Mouse (Mus musculus) adrenal gland, postnatal 10 days (tissue): Measurements from ENCODE around the gene Pnpla8. TPM values are rescaled to one million over a fixed set of nuclear protein-coding genes. Genes with fewer than 3 reads are reported as not detected.

Experiments used
- DNase-seq: peaks from one replicate; pipeline ENCODE4 v3.0.0; 2021; ENCODE audit warnings: mixed read lengths
- microRNA-seq: library from miRNA; unstranded; fragments of <30 nt; microRNA quantifications from one replicate; pipeline ENCODE4 v1.2.0, GENCODE M21; 2021
- total RNA-seq, 2 experiments: library from RNA; stranded (reverse); gene quantifications; 2 replicates each; pipeline ENCODE4 v1.2.3; 2021

The Pnpla8 gene
- total RNA-seq, 2 experiments from 2014 or later: 131 to 144 TPM

DNA sequence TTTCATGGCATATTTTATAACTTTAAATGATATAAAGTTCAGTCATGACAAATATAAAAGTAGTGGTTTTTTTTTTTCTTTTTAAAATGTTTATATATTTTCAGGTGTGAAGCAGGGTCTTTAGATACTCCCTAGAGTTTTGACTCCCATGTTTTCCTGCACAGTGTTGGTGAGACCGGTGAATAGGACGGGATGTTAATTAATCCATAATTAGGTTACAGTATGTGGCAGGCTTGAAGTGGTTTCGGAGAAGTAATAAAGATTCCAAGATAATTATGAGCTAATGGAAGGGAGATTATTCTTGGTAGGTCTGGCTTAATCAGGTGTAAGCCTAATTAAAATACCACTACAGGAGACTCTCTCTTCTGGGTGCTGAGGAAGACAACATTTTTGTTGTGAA, 125.0 kb downstream of the Pnpla8 start:
- DNase-seq: no peak

DNA sequence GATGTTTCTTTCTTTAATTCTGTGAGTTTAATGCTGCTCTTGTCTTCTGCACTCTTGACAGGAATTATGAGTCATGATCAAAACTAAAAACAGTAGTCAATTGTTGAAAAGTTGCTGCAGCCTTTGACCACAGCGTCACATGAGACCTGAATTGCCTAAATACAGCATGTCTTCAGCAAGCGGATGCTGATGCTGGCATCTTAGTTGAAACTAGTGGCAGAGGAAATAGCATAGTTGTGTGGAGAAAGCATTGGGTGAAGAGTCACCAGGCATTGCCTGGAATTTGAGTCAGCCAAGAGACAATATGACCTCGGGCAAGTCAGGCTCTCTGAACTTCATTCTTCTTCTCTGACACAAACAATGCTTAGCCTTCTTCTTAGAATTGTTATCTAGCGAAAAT, 133.9 kb downstream of the Pnpla8 start:
- DNase-seq: no peak

- DNase-seq: no peak
These were observed 136.3 kb downstream of the Pnpla8 start for GRCm38 (mm10) chr12:44357460-44357859.

- no peak for DNase-seq
These were observed 136.7 kb downstream of the Pnpla8 start for GRCm38 (mm10) chr12:44357881-44358280.

DNA sequence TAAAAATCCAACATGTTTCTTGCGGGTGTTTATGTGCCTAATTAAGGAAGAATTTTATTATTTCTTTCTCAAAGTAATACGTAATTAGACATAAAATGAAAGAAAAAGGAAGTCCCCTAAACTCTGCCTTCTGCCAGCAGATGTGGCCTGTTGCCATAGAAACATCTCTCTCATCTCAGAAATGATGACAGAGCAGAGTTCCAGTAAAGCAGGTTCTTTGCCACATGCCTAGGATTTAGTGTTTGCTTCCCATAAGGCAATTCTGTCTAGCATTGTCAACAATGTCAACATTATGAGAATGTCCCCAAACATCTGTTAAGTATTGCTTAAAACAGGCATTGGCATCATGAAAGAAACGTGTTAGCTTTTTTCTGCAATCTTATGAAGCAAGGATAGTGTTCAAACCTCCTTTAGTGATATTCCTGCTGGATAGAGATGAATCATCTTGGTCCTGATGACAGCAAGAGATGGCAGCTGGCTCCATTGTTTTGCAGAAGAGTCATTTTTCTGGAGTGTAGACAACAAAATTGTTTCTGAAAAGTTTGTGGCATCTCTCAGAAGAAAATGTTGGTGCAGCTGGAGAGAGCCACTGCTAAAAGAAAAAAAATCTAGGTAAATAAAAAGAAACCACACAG, 150.0 kb downstream of the Pnpla8 start:
- DNase-seq: no peak

Small RNA genes lying within 50 kb of the gene (microRNA-seq; reads per million reads assigned to microRNA genes)
- gene Mir5627: not detected

Other genes with a start within 250 kb of the Pnpla8 start
- gene Dnajb9, start 11.0 kb upstream of the Pnpla8 start, total RNA-seq: 10 to 100 TPM; 27.0 to 41.1 TPM
- 10 to 100 TPM in 1 of 2 experiments, 1 to 10 TPM in 1; 5.8 to 12.0 TPM for gene Nrcam, start 107.5 kb downstream of the Pnpla8 start, total RNA-seq